Mouse (Mus musculus) kidney, adult 2 months (tissue): Measurements from ENCODE around the gene Acyp1.

Experiments
- CTCF ChIP-seq: fragments of 200-500 bp; conservative IDR thresholded peaks from 2 replicates; pipeline ENCODE4 v1.5.1; 2011; ENCODE audit warnings: low read depth, mild to moderate bottlenecking, control low read depth, low read length, moderate library complexity, mixed read lengths; ENCODE audit not compliant: insufficient read depth, insufficient read length
- POLR2A ChIP-seq: fragments of 200-500 bp; IDR thresholded peaks from one replicate; pipeline ENCODE4 v1.6.1; 2011; ENCODE audit warnings: low read depth, low read length, control low read depth

GRCm38 (mm10) chr12:85305247-85305892 lies 17.1 kb upstream of the Acyp1 start:
- peak; percentile 100 for TF ChIP-seq CTCF
- TF ChIP-seq POLR2A = no peak
